Mouse (Mus musculus): ENCODE measurements around the gene Gm45716.

GRCm38 (mm10) chr11:90249025-90249650 lies 61.7 kb downstream of the Gm45716 start, which contains the start of gene Mmd:
- TF ChIP-seq CTCF (IDR thresholded peaks at IDR 0.05; ENCODE audit: insufficient read depth, low read length) (no peak), POLR2A (IDR thresholded peaks at IDR 0.05; ENCODE audit: borderline replicate concordance, extremely low read depth, low read depth, low read length) (peak; percentile 67; the same call in 1 of the 2 replicates)

Data from lung, adult 2 months (tissue).